In the genomic region with DNA sequence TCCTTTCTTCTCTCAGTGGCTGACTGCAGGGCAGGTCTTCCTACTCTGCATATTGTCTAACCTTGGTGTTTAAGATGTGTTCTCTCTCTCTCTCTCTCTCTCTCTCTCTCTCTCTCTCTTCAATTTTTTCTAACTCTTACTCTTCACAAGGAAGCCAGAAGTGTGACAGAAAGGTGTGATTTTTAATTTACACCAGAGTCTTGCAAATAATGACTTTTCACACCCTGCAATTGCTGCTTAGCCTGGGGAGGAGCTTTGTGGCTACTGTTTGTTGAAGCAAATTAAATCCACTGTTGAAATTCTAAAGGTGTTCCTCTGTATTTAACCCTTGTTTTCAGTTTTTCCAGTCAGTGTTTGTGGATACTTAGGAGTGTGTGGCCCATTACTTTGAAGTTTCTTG, we compare ENCODE assay signal across 25 mouse cellular contexts. TPM values are rescaled to one million over a fixed set of nuclear protein-coding genes. Genes with fewer than 3 reads are reported as not detected.
DNase-seq lines count a peak whose midpoint lies in the region; ATAC-seq and TF ChIP-seq lines count a peak whose summit lies in the region.
"Had no signal": no experiment of that assay in that cellular context is flagged by ENCODE, and none has a peak within 500 bp of the region (broad histone marks: within the 10 kb centered on the region; RNA-seq: fewer than 3 reads in every experiment).

No protein-coding gene starts in this region.

- no peak overlapping the region for H3K9ac ChIP-seq in forebrain, embryonic 12.5 days
- H3K9ac ChIP-seq in forebrain, embryonic 16.5 days (replicated peaks; ENCODE audit: low read depth, low read length): no peak overlapping the region
- H3K9ac ChIP-seq in forebrain, postnatal 0 days: no peak overlapping the region
- H3K9ac ChIP-seq in forebrain, embryonic 15.5 days (replicated peaks): no peak overlapping the region
- H3K9ac ChIP-seq: embryonic facial prominence, embryonic 13.5 days; embryonic facial prominence, embryonic 15.5 days had no signal

- DNase-seq in forebrain, postnatal 0 days: no peak
- no peak for DNase-seq in ovary, postnatal 36 days (ENCODE audit: low spot score)
- DNase-seq in cerebellum, postnatal 25 days: no peak
- DNase-seq: adrenal gland, adult 2 months; adrenal gland, postnatal 10 days; adrenal gland, postnatal 25 days; B cell, adult 2 months; cerebellum, adult 11-12 months; cerebellum, adult 2 months; cerebellum, adult 9-10 months; cerebellum, postnatal 10 days; cerebellum, postnatal 36 days; embryo, embryonic 11 days had no signal

- no peaks in the 10 kb centered on the region for H3K36me3 ChIP-seq in forebrain, embryonic 12.5 days (replicated peaks)
- H3K36me3 ChIP-seq in forebrain, embryonic 16.5 days (ENCODE audit: control insufficient read depth, insufficient read depth): no peaks in the 10 kb centered on the region
- no peaks in the 10 kb centered on the region for H3K36me3 ChIP-seq in forebrain, postnatal 0 days (ENCODE audit: insufficient read depth)
- no peaks in the 10 kb centered on the region for H3K36me3 ChIP-seq in forebrain, embryonic 15.5 days
- H3K36me3 ChIP-seq: embryonic facial prominence, embryonic 13.5 days; embryonic facial prominence, embryonic 15.5 days; forebrain, embryonic 10.5 days had no signal

- TF ChIP-seq CTCF in forebrain, postnatal 0 days (IDR thresholded peaks at IDR 0.05; ENCODE audit: low read depth): no peak

- no peaks in the 10 kb centered on the region for H3K27me3 ChIP-seq in forebrain, embryonic 12.5 days
- no peaks in the 10 kb centered on the region for H3K27me3 ChIP-seq in forebrain, embryonic 16.5 days (replicated peaks; ENCODE audit: control insufficient read depth, insufficient read depth, low read length)
- no peaks in the 10 kb centered on the region for H3K27me3 ChIP-seq in forebrain, postnatal 0 days (ENCODE audit: insufficient read depth, low read length)
- H3K27me3 ChIP-seq in forebrain, embryonic 15.5 days: no peaks in the 10 kb centered on the region
- H3K27me3 ChIP-seq: embryonic facial prominence, embryonic 13.5 days; embryonic facial prominence, embryonic 15.5 days had no signal

- peak; percentile 69; the same call in 1 of the 2 replicates for ATAC-seq in forebrain, embryonic 12.5 days (ENCODE audit: low FRiP score)
- ATAC-seq in forebrain, embryonic 16.5 days: no peak
- ATAC-seq in forebrain, postnatal 0 days: peak; percentile 5; the same call in 1 of the 2 replicates
- ATAC-seq in forebrain, embryonic 15.5 days (replicated peaks): no peak
- ATAC-seq in megakaryocyte, adult 5-6 weeks (ENCODE audit: poor library complexity, severe bottlenecking): peak; percentile 57

- H3K27ac ChIP-seq in forebrain, embryonic 12.5 days: no peak overlapping the region
- no peak overlapping the region for H3K27ac ChIP-seq in forebrain, embryonic 16.5 days (ENCODE audit: low read length)
- no peak overlapping the region for H3K27ac ChIP-seq in forebrain, postnatal 0 days (ENCODE audit: low read depth, low read length)
- H3K27ac ChIP-seq in forebrain, embryonic 15.5 days (replicated peaks): no peak overlapping the region
- H3K27ac ChIP-seq: embryonic facial prominence, embryonic 13.5 days; embryonic facial prominence, embryonic 15.5 days; forebrain, embryonic 10.5 days had no signal

- H3K9me3 ChIP-seq in forebrain, embryonic 12.5 days: no peaks in the 10 kb centered on the region
- no peaks in the 10 kb centered on the region for H3K9me3 ChIP-seq in forebrain, embryonic 16.5 days (ENCODE audit: control insufficient read depth, low read length)
- no peaks in the 10 kb centered on the region for H3K9me3 ChIP-seq in forebrain, postnatal 0 days (ENCODE audit: low read length)
- no peaks in the 10 kb centered on the region for H3K9me3 ChIP-seq in forebrain, embryonic 15.5 days
- H3K9me3 ChIP-seq: embryonic facial prominence, embryonic 13.5 days; embryonic facial prominence, embryonic 15.5 days; forebrain, embryonic 10.5 days had no signal

- no peak overlapping the region for H3K4me2 ChIP-seq in forebrain, embryonic 12.5 days
- H3K4me2 ChIP-seq in forebrain, embryonic 16.5 days (ENCODE audit: low read length): no peak overlapping the region
- no peak overlapping the region for H3K4me2 ChIP-seq in forebrain, postnatal 0 days (ENCODE audit: low read depth)
- H3K4me2 ChIP-seq in forebrain, embryonic 15.5 days (replicated peaks): no peak overlapping the region
- H3K4me2 ChIP-seq: embryonic facial prominence, embryonic 13.5 days; embryonic facial prominence, embryonic 15.5 days had no signal

- H3K4me3 ChIP-seq in forebrain, embryonic 12.5 days (replicated peaks): no peak overlapping the region
- H3K4me3 ChIP-seq in forebrain, embryonic 16.5 days (replicated peaks; ENCODE audit: low read length): no peak overlapping the region
- H3K4me3 ChIP-seq in forebrain, postnatal 0 days (ENCODE audit: low read depth, low read length): no peak overlapping the region
- no peak overlapping the region for H3K4me3 ChIP-seq in forebrain, embryonic 15.5 days
- H3K4me3 ChIP-seq: embryonic facial prominence, embryonic 13.5 days; embryonic facial prominence, embryonic 15.5 days; erythroblast, embryonic 14.5 days; forebrain, embryonic 10.5 days had no signal

- no peaks in the 10 kb centered on the region for H3K4me1 ChIP-seq in forebrain, embryonic 12.5 days
- no peaks in the 10 kb centered on the region for H3K4me1 ChIP-seq in forebrain, embryonic 16.5 days (replicated peaks; ENCODE audit: control insufficient read depth, insufficient read depth, low read length)
- no peaks in the 10 kb centered on the region for H3K4me1 ChIP-seq in forebrain, postnatal 0 days (ENCODE audit: insufficient read depth)
- no peaks in the 10 kb centered on the region for H3K4me1 ChIP-seq in forebrain, embryonic 15.5 days
- H3K4me1 ChIP-seq: embryonic facial prominence, embryonic 13.5 days; embryonic facial prominence, embryonic 15.5 days had no signal

RNA-seq across cellular contexts. Expression of a gene that starts 1.3 kb away (rescaled TPM):
- polyA plus RNA-seq in forebrain, embryonic 12.5 days (2016; fragmentation: Nextera tagmentation; extraction: Ambion mirVana): 19.9 and 20.3 TPM in 2 replicates
- 4.2 and 9.0 TPM in 2 replicates for polyA plus RNA-seq in forebrain, embryonic 16.5 days (2015; fragmentation: Nextera tagmentation; extraction: Ambion mirVana)
- total RNA-seq in forebrain, postnatal 0 days (2014; rRNA removed): 2.1 and 3.4 TPM in 2 replicates
- 3.3 and 3.8 TPM in 2 replicates for polyA plus RNA-seq in forebrain, postnatal 0 days (2015; fragmentation: Nextera tagmentation; extraction: Ambion mirVana)
- polyA plus RNA-seq in forebrain, embryonic 15.5 days (2015; fragmentation: Nextera tagmentation; extraction: Ambion mirVana): 5.3 and 5.7 TPM in 2 replicates
- total RNA-seq in megakaryocyte, adult 5-6 weeks (2015): 1.8 and 3.9 TPM in 2 replicates
- total RNA-seq in megakaryocyte, adult 5-6 weeks (2017): 4.2 and 5.7 TPM in 2 replicates
- total RNA-seq: adrenal gland, adult 2 months; adrenal gland, postnatal 10 days; adrenal gland, postnatal 25 days; adrenal gland, postnatal 4 days; common myeloid progenitor, adult 5-6 weeks; ES-E14; MEL had no signal
- polyA plus RNA-seq: erythroblast, embryonic 14.5 days had no signal

Comparison
In these comparisons a context has a peak if more than half of its experiments do, and no peak if none do; other contexts are left out.
1. ATAC-seq: peak in forebrain, embryonic 12.5 days (single experiment), forebrain, postnatal 0 days (single experiment) and megakaryocyte, adult 5-6 weeks (single experiment); none in forebrain, embryonic 16.5 days (single experiment) and forebrain, embryonic 15.5 days (single experiment).